In genomic region chr5:142459834-142460233, GRCm38 (mm10) we compare ENCODE assay signal across 18 mouse cellular contexts. TPM values are rescaled to one million over a fixed set of nuclear protein-coding genes. Genes with fewer than 3 reads are reported as not detected.
A peak's percentile ranks its signal among the peaks of the same experiment; 100 is the strongest.
DNase-seq lines count a peak whose midpoint lies in the region; ATAC-seq and TF ChIP-seq lines count a peak whose summit lies in the region.
"Had no signal": no experiment of that assay in that cellular context is flagged by ENCODE, and none has a peak within 500 bp of the region (broad histone marks: within the 10 kb centered on the region; RNA-seq: fewer than 3 reads in every experiment).

No protein-coding gene starts in this region.

- intact Hi-C loops in left cerebral cortex, adult 2 months (cut with DNase I) = no loop called here
- intact Hi-C loops in left cerebral cortex, postnatal 14 days (cut with DNase I) = no loop called here

- DNase-seq in heart, adult 11 months = peak; percentile 90
- no peak for DNase-seq in left cerebral cortex, adult 2 months (ENCODE audit: extremely low spot score in 1 of 2, low spot score in 2 of 2)
- DNase-seq in left cerebral cortex, postnatal 14 days (ENCODE audit: low spot score in 2 of 2) = no peak
- no peak for DNase-seq in midbrain, embryonic 11.5 days (ENCODE audit: low spot score, missing footprints)
- DNase-seq: adrenal gland, postnatal 14 days; cerebellum, adult 18-20 months; cerebellum, adult 9-11 months had no signal

- H3K4me1 ChIP-seq in heart, embryonic 12.5 days (replicated peaks) = peaks cover 14% of the 10 kb centered on the region
- peaks cover 18% of the 10 kb centered on the region for H3K4me1 ChIP-seq in neural tube, embryonic 13.5 days (replicated peaks)
- peaks cover 15% of the 10 kb centered on the region for H3K4me1 ChIP-seq in neural tube, embryonic 15.5 days
- peaks cover 10% of the 10 kb centered on the region for H3K4me1 ChIP-seq in midbrain, embryonic 11.5 days (ENCODE audit: control insufficient read depth, insufficient read depth, low read length)

- no peak for TF ChIP-seq CTCF in left cerebral cortex, adult 2 months (IDR thresholded peaks at IDR 0.05)

- no peaks in the 10 kb centered on the region for H3K9me3 ChIP-seq in heart, embryonic 12.5 days (replicated peaks)
- H3K9me3 ChIP-seq in neural tube, embryonic 13.5 days = no peaks in the 10 kb centered on the region
- H3K9me3 ChIP-seq in neural tube, embryonic 15.5 days (replicated peaks) = no peaks in the 10 kb centered on the region
- H3K9me3 ChIP-seq in midbrain, embryonic 11.5 days (ENCODE audit: control insufficient read depth, low read length) = no peaks in the 10 kb centered on the region
- H3K9me3 ChIP-seq: forebrain, embryonic 15.5 days; intestine, embryonic 15.5 days had no signal

- H3K9ac ChIP-seq in heart, embryonic 12.5 days = no peak overlapping the region
- H3K9ac ChIP-seq in neural tube, embryonic 13.5 days = no peak overlapping the region
- H3K9ac ChIP-seq in neural tube, embryonic 15.5 days (replicated peaks) = no peak overlapping the region
- H3K9ac ChIP-seq in midbrain, embryonic 11.5 days (ENCODE audit: low read length) = no peak overlapping the region
- H3K9ac ChIP-seq: forebrain, embryonic 15.5 days; intestine, embryonic 15.5 days had no signal

- no peak overlapping the region for H3K4me2 ChIP-seq in heart, embryonic 12.5 days
- no peak overlapping the region for H3K4me2 ChIP-seq in neural tube, embryonic 13.5 days
- no peak overlapping the region for H3K4me2 ChIP-seq in neural tube, embryonic 15.5 days
- no peak overlapping the region for H3K4me2 ChIP-seq in midbrain, embryonic 11.5 days
- H3K4me2 ChIP-seq: forebrain, embryonic 15.5 days; heart, embryonic 11.5 days; intestine, embryonic 15.5 days had no signal

- peaks cover 8% of the 10 kb centered on the region for H3K79me2 ChIP-seq in macrophage (ENCODE audit: inconsistent target)

- no peaks in the 10 kb centered on the region for H3K27me3 ChIP-seq in heart, embryonic 12.5 days (replicated peaks)
- no peaks in the 10 kb centered on the region for H3K27me3 ChIP-seq in neural tube, embryonic 13.5 days
- H3K27me3 ChIP-seq in neural tube, embryonic 15.5 days (replicated peaks) = no peaks in the 10 kb centered on the region
- H3K27me3 ChIP-seq in midbrain, embryonic 11.5 days (ENCODE audit: control insufficient read depth, insufficient read depth, low read length) = no peaks in the 10 kb centered on the region
- H3K27me3 ChIP-seq: CH12.LX; forebrain, embryonic 15.5 days; intestine, embryonic 15.5 days; Patski had no signal

- no peak for ATAC-seq in heart, embryonic 12.5 days (ENCODE audit: insufficient number of reproducible peaks, low FRiP score)
- ATAC-seq in neural tube, embryonic 13.5 days (ENCODE audit: low read depth) = no peak
- no peak for ATAC-seq in neural tube, embryonic 15.5 days (ENCODE audit: low FRiP score)
- ATAC-seq in midbrain, embryonic 11.5 days (ENCODE audit: low FRiP score) = no peak
- ATAC-seq: activated CD4-positive, CD25-positive, alpha-beta regulatory T cell, adult 4 months; forebrain, embryonic 15.5 days; intestine, embryonic 15.5 days; Patski had no signal

- WGBS in heart, embryonic 12.5 days = 70% methylated on average over 5 of the region's 5 CpGs
- 71% methylated on average over 5 of the region's 5 CpGs for WGBS in neural tube, embryonic 13.5 days
- 75% methylated on average over 5 of the region's 5 CpGs for WGBS in neural tube, embryonic 15.5 days
- 65% methylated on average over 5 of the region's 5 CpGs for WGBS in macrophage (ENCODE audit: missing documents)
- WGBS in midbrain, embryonic 11.5 days = 77% methylated on average over 5 of the region's 5 CpGs

- peaks cover 69% of the 10 kb centered on the region for H3K36me3 ChIP-seq in heart, embryonic 12.5 days
- H3K36me3 ChIP-seq in neural tube, embryonic 13.5 days = peaks cover 50% of the 10 kb centered on the region
- peaks cover 37% of the 10 kb centered on the region for H3K36me3 ChIP-seq in neural tube, embryonic 15.5 days
- H3K36me3 ChIP-seq in macrophage (ENCODE audit: inconsistent target) = peaks cover 7% of the 10 kb centered on the region; the same call in 1 of the 2 replicates
- H3K36me3 ChIP-seq in midbrain, embryonic 11.5 days (ENCODE audit: control insufficient read depth, insufficient read depth, low read length) = peaks cover 24% of the 10 kb centered on the region

- H3K27ac ChIP-seq in heart, embryonic 12.5 days (ENCODE audit: poor library complexity, severe bottlenecking) = no peak overlapping the region
- H3K27ac ChIP-seq in left cerebral cortex, adult 2 months = peak overlapping the region; percentile 53
- H3K27ac ChIP-seq in neural tube, embryonic 13.5 days (replicated peaks) = 0 out of 2 replicates have a peak overlapping the region, but pooled peaks have one; percentile 33
- H3K27ac ChIP-seq in neural tube, embryonic 15.5 days (replicated peaks) = no peak overlapping the region
- H3K27ac ChIP-seq in macrophage = peak overlapping the region; percentile 81
- no peak overlapping the region for H3K27ac ChIP-seq in midbrain, embryonic 11.5 days (ENCODE audit: low read depth, low read length)
- H3K27ac ChIP-seq: forebrain, embryonic 15.5 days; heart, adult 2 months; intestine, embryonic 15.5 days had no signal

- no peak overlapping the region for H3K4me3 ChIP-seq in heart, embryonic 12.5 days
- no peak overlapping the region for H3K4me3 ChIP-seq in left cerebral cortex, adult 2 months
- no peak overlapping the region for H3K4me3 ChIP-seq in neural tube, embryonic 13.5 days
- H3K4me3 ChIP-seq in neural tube, embryonic 15.5 days (replicated peaks) = no peak overlapping the region
- H3K4me3 ChIP-seq in macrophage (ENCODE audit: inconsistent target) = no peak overlapping the region
- H3K4me3 ChIP-seq in midbrain, embryonic 11.5 days (ENCODE audit: low read depth, low read length) = no peak overlapping the region
- H3K4me3 ChIP-seq: forebrain, embryonic 15.5 days; heart, adult 2 months; intestine, embryonic 15.5 days had no signal

RNA-seq across cellular contexts. Expression of gene Ap5z1, which starts 3.9 kb away (rescaled TPM):
- polyA plus RNA-seq in heart, embryonic 12.5 days (2016; fragmentation: Nextera tagmentation; extraction: Ambion mirVana) = 7.3 and 9.9 TPM in 2 replicates
- total RNA-seq in left cerebral cortex, adult 2 months (2021) = 10 to 100 TPM; 22.2 to 22.6 TPM
- total RNA-seq in left cerebral cortex, postnatal 14 days (2021) = 10 to 100 TPM; 18.6 to 21.0 TPM
- polyA plus RNA-seq in neural tube, embryonic 13.5 days (2015; fragmentation: Nextera tagmentation; extraction: Ambion mirVana) = 10.9 and 14.1 TPM in 2 replicates
- polyA plus RNA-seq in neural tube, embryonic 15.5 days (2015; fragmentation: Nextera tagmentation; extraction: Ambion mirVana) = 12.4 and 12.7 TPM in 2 replicates
- 100 to 1,000 TPM in 20 of 26 experiments, 10 to 100 TPM in 6; 52.4 to 220 (median 129) TPM for total RNA-seq in macrophage (2018; cell fraction: chromatin; rRNA removed)
- total RNA-seq in macrophage (2018; cell fraction: cytosol; rRNA removed) = 10 to 100 TPM; 11.7 to 34.5 (median 23.5) TPM
- total RNA-seq in macrophage (2018; cell fraction: nucleus; rRNA removed) = 100 to 1,000 TPM in 7 of 26 experiments, 10 to 100 TPM in 19; 31.3 to 145 (median 77.2) TPM
- polyA plus RNA-seq in macrophage (2018) = 20.0 to 30.2 TPM (median 20.7 TPM) in 3 replicates
- polyA plus RNA-seq in midbrain, embryonic 11.5 days (2014; fragmentation: Nextera tagmentation; extraction: Ambion mirVana) = 8.8 and 10.5 TPM in 2 replicates

RNA-seq across cellular contexts. Expression of gene Foxk1, which starts 58.5 kb away (rescaled TPM):
- polyA plus RNA-seq in heart, embryonic 12.5 days (2016; fragmentation: Nextera tagmentation; extraction: Ambion mirVana) = 5.8 and 7.2 TPM in 2 replicates
- total RNA-seq in left cerebral cortex, adult 2 months (2021) = 10 to 100 TPM; 40.4 to 46.1 TPM
- 10 to 100 TPM; 40.6 to 43.4 TPM for total RNA-seq in left cerebral cortex, postnatal 14 days (2021)
- polyA plus RNA-seq in neural tube, embryonic 13.5 days (2015; fragmentation: Nextera tagmentation; extraction: Ambion mirVana) = 5.6 and 7.2 TPM in 2 replicates
- 4.8 and 6.0 TPM in 2 replicates for polyA plus RNA-seq in neural tube, embryonic 15.5 days (2015; fragmentation: Nextera tagmentation; extraction: Ambion mirVana)
- 10 to 100 TPM in 14 of 26 experiments, 1 to 10 TPM in 12; 3.4 to 17.4 (median 11.5) TPM for total RNA-seq in macrophage (2018; cell fraction: chromatin; rRNA removed)
- 10 to 100 TPM in 25 of 26 experiments, 1 to 10 TPM in 1; 9.9 to 19.0 (median 14.0) TPM for total RNA-seq in macrophage (2018; cell fraction: cytosol; rRNA removed)
- 10 to 100 TPM in 18 of 26 experiments, 1 to 10 TPM in 8; 7.9 to 18.3 (median 12.9) TPM for total RNA-seq in macrophage (2018; cell fraction: nucleus; rRNA removed)
- 8.6 to 10.0 TPM (median 9.3 TPM) in 3 replicates for polyA plus RNA-seq in macrophage (2018)
- polyA plus RNA-seq in midbrain, embryonic 11.5 days (2014; fragmentation: Nextera tagmentation; extraction: Ambion mirVana) = 4.0 and 4.2 TPM in 2 replicates

Comparison
In these comparisons a context has a peak if more than half of its experiments do, and no peak if none do; other contexts are left out.
1. H3K27ac ChIP-seq: peak in left cerebral cortex, adult 2 months (single experiment), neural tube, embryonic 13.5 days (single experiment) and macrophage (single experiment); none in heart, embryonic 12.5 days (single experiment), neural tube, embryonic 15.5 days (single experiment) and midbrain, embryonic 11.5 days (single experiment).